Mouse (Mus musculus): ENCODE measurements around the gene Dnajb5.

- no peak for TF ChIP-seq GATA1 (IDR thresholded peaks at IDR 0.05; ENCODE audit: low read length)
- TF ChIP-seq TAL1 (IDR thresholded peaks at IDR 0.05; ENCODE audit: low read length): no peak
These were observed 53.3 kb downstream of the Dnajb5 start for GRCm38 (mm10) chr4:43002756-43003439.

Measured in erythroblast, embryonic 14.5 days (primary cell).